Mouse (Mus musculus) myocyte (in vitro differentiated cells): Measurements from ENCODE around the gene Ptpn6.

ENCODE experiments used
- MYOG ChIP-seq, 3 experiments: IDR thresholded peaks; one replicate each; pipeline ENCODE4 v1.6.1; 2011; ENCODE audit warnings: control low read depth in 2 of 3, low read depth in 2 of 3, mild to moderate bottlenecking in 2 of 3; ENCODE audit not compliant: insufficient read length in 2 of 3, control insufficient read depth in 1 of 3, insufficient read depth in 1 of 3
- POLR2A ChIP-seq: IDR thresholded peaks from one replicate; pipeline ENCODE4 v1.6.1; 2011; ENCODE audit warnings: low read depth, mild to moderate bottlenecking, control low read depth, moderate library complexity; ENCODE audit not compliant: insufficient read length
- USF1 ChIP-seq: IDR thresholded peaks from one replicate; pipeline ENCODE4 v1.6.1; 2011; ENCODE audit warnings: low read depth, mild to moderate bottlenecking, control low read depth, moderate library complexity

GRCm38 (mm10) chr6:124745490-124746295, 7.2 kb upstream of the Ptpn6 start:
- no peak for TF ChIP-seq USF1
- peak; percentile 70 for TF ChIP-seq POLR2A
- peak in 1 of 3 experiments; percentile 5 for TF ChIP-seq MYOG (IDR thresholded peaks at IDR 0.05; ENCODE audit: control insufficient read depth in 1 of 3, insufficient read depth in 1 of 3, insufficient read length in 2 of 3, low read depth in 2 of 3)
